Mouse (Mus musculus) lung, adult 2 months (tissue): ENCODE measurements around the gene Man1c1. TPM values are rescaled to one million over a fixed set of nuclear protein-coding genes. Genes with fewer than 3 reads are reported as not detected.

Experiments
- DNase-seq: peaks from one replicate; pipeline ENCODE4 v3.0.0; 2022
- H3K4me1 ChIP-seq: fragments of 200-500 bp; 2 replicates; pipeline ENCODE4 v1.6.1; 2011; ENCODE audit warnings: low read length; ENCODE audit not compliant: control insufficient read depth, insufficient read depth
- H3K4me3 ChIP-seq: fragments of 200-500 bp; replicated peaks from 2 replicates; pipeline ENCODE3; 2011; ENCODE audit warnings: low read depth, mild to moderate bottlenecking, control low read depth, low read length; ENCODE audit errors: extremely low read depth
- CTCF ChIP-seq: fragments of 200-500 bp; IDR thresholded peaks from 2 replicates; pipeline ENCODE4 v1.5.1; 2011; ENCODE audit warnings: mild to moderate bottlenecking, low read length, control low read depth; ENCODE audit not compliant: insufficient read depth
- POLR2A ChIP-seq: fragments of 200-500 bp; IDR thresholded peaks from 2 replicates; pipeline ENCODE4 v1.6.1; 2011; ENCODE audit warnings: low read depth, mild to moderate bottlenecking, control low read depth, low read length, borderline replicate concordance; ENCODE audit errors: extremely low read depth
- WGBS: fragments of 180-500 bp; shearing (Covaris S2); methylation state at CpG from one replicate; pipeline ENCODE4 v1.1.7; 2018; 5-methylcytosine and 5-hydroxymethylcytosine counted together
- polyA plus RNA-seq: library from polyadenylated mRNA; depleted of rRNA; stranded (reverse); fragments of >200 nt; gene quantifications from 2 replicates; pipeline ENCODE4 v1.2.3, GENCODE M21; 2012

Gene Man1c1
- polyA plus RNA-seq, 1 experiment, result 15.7 TPM

DNA sequence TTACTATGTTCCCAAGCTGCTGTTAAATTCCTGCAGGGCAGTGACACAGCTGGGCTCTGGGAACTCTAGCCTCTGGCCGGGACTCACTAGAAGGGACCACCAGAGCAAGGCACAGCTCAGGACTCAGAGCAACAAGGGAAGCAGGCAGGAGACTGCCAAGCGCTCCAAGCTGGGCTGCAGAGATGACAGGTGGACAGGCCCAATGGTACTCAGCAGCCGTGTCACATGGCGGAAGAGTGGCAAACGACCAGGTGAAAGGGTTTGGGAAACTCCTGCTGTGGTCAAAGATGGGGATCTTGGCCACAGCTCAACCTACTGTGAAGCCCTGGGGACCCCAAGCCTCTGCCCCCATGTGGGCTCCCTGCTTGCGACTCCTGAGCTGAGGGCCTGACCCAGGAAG, 140.0 kb downstream of the Man1c1 start:
- 85% methylated on average over 6 of the region's 6 CpGs for WGBS
- no peak for TF ChIP-seq POLR2A
- no peak for TF ChIP-seq CTCF
- DNase-seq, result no peak
- Histone ChIP-seq H3K4me3 (no peak overlapping the region), H3K4me1 (no peaks in the 10 kb centered on the region)

DNA sequence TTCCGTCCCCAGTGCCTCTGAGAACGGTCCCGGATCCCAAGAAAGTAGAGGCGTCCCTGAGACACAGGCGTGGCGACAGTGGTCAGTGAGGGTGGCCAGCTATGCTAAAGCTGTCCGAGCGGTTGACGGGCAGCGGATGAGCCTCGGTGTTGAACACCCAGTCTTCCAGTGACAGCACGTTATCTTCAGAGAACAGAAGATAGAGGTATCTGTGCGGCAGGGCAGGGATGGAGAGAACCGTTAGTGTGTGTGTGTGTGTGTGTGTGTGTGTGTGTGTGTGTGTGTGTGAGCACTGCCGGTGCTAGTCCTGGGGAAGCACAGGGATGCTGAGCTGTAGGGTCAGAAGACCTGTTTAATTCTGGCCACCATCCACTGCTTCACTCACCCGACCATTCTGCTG, 140.5 kb downstream of the Man1c1 start:
- H3K4me1 ChIP-seq, result no peaks in the 10 kb centered on the region
- 84% methylated on average over 16 of the region's 16 CpGs for WGBS
- H3K4me3 ChIP-seq, result no peak overlapping the region
- TF ChIP-seq CTCF (no peak), POLR2A (no peak)
- no peak for DNase-seq

DNA sequence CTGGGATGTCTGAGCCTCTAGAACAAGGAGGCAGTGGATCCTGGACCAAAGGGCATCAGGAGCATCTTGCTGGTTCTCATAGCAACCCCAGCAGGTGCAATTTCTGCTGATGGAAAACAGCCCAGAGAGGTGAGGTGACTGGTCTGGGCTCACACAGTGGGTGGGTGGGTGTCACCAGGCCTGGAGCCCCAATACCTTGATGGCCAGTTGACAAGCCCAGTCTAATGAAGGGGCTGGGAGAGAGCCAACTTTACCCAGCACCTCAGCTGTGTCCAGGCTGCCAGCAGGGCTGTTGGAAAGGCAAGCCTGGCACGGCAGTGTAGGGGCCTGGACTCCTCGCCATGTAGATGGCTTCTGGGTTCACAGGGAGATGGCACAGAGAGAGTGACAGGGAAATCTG, 142.1 kb downstream of the Man1c1 start:
- 91% methylated on average over 2 of the region's 2 CpGs for WGBS

DNA sequence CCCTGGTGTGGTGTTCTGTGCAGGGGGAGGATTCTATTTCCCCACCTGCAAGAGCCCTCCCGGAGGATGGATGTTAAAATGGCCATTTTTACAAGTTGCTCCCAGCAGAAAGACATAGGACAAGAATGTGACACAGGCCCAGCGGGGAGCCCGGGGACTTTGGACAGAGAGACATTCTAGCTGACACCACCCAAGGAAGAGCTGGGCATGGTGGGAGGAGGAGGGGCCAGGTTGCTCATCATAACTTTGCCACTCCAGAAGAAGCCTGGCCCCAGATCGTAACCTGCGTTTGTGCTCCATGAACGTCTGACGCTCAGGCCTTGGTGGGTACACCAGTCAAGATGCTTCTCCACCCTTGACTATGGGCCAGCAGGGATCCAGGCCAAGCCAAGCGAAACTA, 143.4 kb downstream of the Man1c1 start:
- TF ChIP-seq POLR2A (no peak), CTCF (no peak)
- 91% methylated on average over 8 of the region's 8 CpGs for WGBS
- Histone ChIP-seq H3K4me3 (no peak overlapping the region), H3K4me1 (no peaks in the 10 kb centered on the region)
- no peak for DNase-seq

More for the DNA sequence above, 142.1 kb downstream of the Man1c1 start:
- DNase-seq, result no peak
- H3K4me1 ChIP-seq, result no peaks in the 10 kb centered on the region
- H3K4me3 ChIP-seq, result no peak overlapping the region
- no peak for TF ChIP-seq CTCF
- no peak for TF ChIP-seq POLR2A

DNA sequence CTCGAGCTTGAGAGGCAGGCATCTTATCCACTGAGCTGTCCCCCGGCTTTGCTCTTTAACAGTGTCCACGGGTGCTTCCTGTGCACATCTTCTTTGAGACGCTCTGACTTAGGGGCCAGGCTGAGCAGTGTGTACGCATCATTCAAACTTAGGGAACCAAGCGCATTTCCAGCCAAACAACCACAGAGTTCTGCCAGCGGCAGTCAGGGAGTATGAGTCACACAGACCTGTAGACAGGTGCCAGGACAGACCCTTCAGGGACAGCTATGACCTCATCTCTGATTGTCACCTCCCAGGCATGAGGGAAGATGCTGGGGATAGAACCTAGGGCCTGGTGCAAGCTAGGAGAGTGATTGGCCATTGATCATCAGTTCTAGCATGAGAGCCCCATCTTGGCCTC, 144.9 kb downstream of the Man1c1 start:
- 71% methylated on average over 7 of the region's 7 CpGs for WGBS
- no peak for DNase-seq
- no peak overlapping the region for H3K4me3 ChIP-seq
- H3K4me1 ChIP-seq, result no peaks in the 10 kb centered on the region
- TF ChIP-seq CTCF (no peak), POLR2A (no peak)

DNA sequence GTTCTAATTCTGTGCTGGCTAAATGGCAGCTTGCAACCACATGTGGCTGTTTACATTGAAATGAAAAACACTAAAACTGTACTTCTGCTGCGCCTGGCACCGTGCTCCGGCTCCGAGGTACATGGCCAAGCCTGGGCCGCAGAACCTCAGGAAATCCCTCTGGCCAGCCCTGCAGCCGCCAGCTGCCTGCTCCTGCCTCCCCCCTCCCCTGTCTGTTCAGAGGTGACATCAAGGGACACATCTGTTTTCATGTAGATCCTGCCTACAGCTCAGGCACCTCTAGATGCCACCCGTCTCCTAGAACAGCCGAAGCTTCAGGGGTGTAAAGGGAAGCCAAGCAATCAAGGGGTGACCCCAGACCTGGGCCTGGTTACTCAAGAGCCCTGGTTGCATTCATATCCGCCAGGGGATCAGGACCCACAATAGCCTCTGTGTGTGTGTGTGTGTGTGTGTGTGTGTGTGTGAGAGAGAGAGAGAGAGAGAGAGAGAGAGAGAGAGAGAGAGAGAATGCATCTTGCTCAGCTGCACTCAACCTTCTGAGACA, 145.4 kb downstream of the Man1c1 start:
- Histone ChIP-seq H3K4me1 (no peaks in the 10 kb centered on the region), H3K4me3 (no peak overlapping the region)
- DNase-seq, result no peak
- TF ChIP-seq CTCF (no peak), POLR2A (no peak)
- 44% methylated on average over 9 of the region's 9 CpGs for WGBS

DNA sequence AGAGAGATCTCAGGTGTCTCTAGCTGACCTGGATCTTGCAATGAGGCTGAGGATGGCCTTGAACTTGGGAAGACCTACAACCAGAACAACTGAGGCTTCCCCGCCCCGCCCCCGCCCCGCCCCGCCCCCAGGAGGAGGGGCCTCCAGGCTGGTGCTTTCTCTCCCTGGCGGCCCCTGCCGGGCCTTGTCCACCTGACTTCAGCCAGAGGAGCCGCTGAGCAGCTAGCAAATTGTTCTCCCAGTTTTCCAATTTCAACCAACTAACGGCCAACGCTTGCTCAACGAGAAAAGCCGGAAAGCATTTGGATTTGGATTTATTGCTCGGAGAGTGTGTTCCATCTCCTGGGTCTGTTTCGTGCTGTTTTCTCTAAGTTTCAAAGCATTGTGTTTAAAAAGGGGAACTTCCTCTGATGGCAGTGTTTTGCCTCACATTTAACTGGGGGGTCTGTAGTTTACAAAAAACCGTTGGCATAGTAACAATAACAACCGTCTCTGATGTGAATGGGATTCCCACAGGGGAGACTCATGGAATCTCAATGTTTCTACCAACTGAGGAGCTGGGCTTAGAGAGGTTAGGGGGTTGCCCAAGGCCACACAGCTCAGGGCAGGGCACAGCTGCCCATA, 146.4 kb downstream of the Man1c1 start:
- WGBS, result 21% methylated on average over 16 of the region's 16 CpGs
- H3K4me3 ChIP-seq, result no peak overlapping the region
- DNase-seq, result no peak
- no peaks in the 10 kb centered on the region for H3K4me1 ChIP-seq
- TF ChIP-seq POLR2A (no peak), CTCF (no peak)

DNA sequence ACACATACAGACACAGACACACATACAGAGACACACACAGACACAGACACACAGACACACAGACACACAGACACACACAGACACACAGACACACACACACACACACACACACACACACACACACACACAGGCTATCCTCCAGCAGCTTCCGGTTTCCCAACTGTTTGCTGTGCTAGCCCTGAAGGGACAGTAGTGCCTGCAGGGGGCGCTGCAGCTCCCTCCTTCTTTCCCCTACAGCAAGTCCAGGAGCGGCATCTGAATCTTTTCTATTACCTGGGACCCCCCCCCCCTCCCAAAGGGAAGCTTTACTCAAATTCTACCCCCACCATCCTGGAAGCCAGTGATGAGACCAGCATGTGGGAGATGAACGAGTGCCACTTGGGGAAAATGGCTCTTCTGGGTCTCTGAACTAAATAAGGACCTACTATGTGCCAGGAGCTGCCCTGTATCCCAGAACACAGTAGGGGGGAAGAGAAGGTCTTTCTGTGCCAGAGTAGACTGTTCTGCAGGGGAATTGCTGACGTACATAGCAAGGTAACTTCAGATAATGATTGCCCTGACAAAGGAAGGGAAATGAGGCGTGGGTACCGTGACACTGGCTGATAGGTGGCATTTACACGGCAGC, 148.0 kb downstream of the Man1c1 start:
- WGBS, result 70% methylated on average over 8 of the region's 8 CpGs
- DNase-seq, result no peak
- H3K4me1 ChIP-seq, result peaks cover 3% of the 10 kb centered on the region
- H3K4me3 ChIP-seq, result no peak overlapping the region
- TF ChIP-seq POLR2A (no peak), CTCF (peak; percentile 36; the same call in 1 of the 2 replicates)

DNA sequence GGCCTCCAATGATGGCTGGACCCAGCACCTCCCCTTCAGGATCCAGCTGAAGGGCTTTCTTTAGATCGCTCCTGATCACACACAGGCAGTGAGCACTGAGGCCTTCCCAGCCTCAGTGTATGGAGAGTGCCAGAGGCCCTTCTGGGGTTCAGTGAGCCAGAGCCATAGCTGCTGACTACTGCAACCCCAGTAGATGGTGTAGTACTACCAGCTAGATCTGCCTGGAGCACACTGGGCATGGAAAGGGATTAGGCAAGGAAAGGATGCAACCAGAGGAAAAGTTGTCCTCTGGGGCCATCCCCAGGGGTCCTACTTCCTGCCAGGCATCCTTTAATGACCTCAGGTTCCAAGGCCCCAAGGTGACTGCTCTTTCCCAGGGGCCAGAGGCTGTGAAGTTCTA, 150.5 kb downstream of the Man1c1 start:
- 93% methylated on average over 1 of the region's 1 CpGs for WGBS

DNA sequence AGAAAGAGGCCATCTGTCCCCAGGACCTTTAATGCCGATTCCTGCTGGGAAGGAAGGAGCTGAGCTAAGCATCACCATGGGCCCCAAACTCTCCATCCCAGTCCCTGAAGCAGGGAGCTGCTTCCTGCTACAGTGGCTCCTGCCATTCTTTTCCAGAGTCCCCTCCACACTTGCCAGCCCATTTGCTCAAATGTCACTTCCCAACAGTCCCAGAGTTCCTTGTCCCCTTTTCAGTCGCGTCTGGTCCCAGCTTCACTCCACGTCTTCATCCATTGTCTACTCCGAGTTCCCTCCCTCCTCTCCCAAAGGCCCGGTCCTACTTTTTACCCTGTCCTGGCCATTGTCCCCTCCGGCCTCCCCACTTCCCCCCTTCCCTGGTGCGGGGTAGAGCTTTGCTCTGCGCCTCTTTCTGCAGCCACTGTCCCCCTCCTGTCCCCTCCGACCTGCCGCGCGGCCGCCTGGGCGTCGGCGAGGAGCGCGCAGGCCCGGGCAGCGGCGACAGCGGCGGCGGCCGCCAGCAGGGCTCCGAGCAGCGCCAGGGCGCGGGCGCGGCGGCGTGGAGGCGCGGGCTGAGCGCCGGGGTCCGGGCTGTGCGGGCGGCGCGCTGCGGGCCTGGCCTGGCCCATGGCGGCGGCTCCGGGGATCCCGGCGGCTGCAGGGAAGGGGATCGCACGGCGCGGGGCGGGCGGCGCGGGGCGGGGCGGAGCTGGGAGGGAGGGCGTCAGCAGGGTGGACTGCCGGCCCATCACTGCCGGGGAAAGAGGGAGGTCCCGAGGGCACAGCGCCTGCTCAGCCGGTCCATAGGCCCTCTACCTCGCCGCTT, 152.4 kb downstream of the Man1c1 start, which contains the start of gene Selenon:
Gene Selenon, minus strand, starts transcription at position 673 of the 823 bp plus-strand sequence.
- TF ChIP-seq CTCF (no peak), POLR2A (no peak)
- WGBS, result under 1% methylated on average over 65 of the region's 67 CpGs
- DNase-seq, result peak; percentile 57
- Histone ChIP-seq H3K4me3 (peak within 1 kb of the TSS; percentile 63), H3K4me1 (peaks cover 17% of the 10 kb centered on the region)

More for the DNA sequence above, 150.5 kb downstream of the Man1c1 start:
- DNase-seq, result no peak
- TF ChIP-seq POLR2A, result no peak
- TF ChIP-seq CTCF, result no peak
- Histone ChIP-seq H3K4me3 (no peak overlapping the region), H3K4me1 (peaks cover 5% of the 10 kb centered on the region)
